Mouse (Mus musculus) E14TG2a.4 (cell line): ENCODE data around the gene Ncaph.
A peak's percentile ranks its signal among the peaks of the same experiment; 100 is the strongest.
"Not testable (repeated sequence)": the region's sequence is repeated elsewhere in the genome, so short reads cannot be mapped to it uniquely, and the experiment has no call there.

Source experiments
- H3K27me3 ChIP-seq: 2 replicates; pipeline ENCODE4 v1.6.1; 2014; ENCODE audit warnings: low read length, control low read depth; ENCODE audit not compliant: insufficient read depth
- H3K36me3 ChIP-seq: 2 replicates; pipeline ENCODE4 v1.6.1; 2014; ENCODE audit warnings: low read length, control low read depth; ENCODE audit not compliant: insufficient read depth
- H3K4me1 ChIP-seq: replicated peaks from 2 replicates; pipeline ENCODE4 v1.6.1; 2014; ENCODE audit warnings: low read depth, low read length, control low read depth
- H3K4me3 ChIP-seq: replicated peaks from 2 replicates; pipeline ENCODE4 v1.5.1; 2014; ENCODE audit warnings: mild to moderate bottlenecking, low read length
- H3K9me3 ChIP-seq: 2 replicates; pipeline ENCODE4 v1.6.1; 2014; ENCODE audit warnings: low read length, control low read depth
- CTCF ChIP-seq: conservative IDR thresholded peaks from 2 replicates; pipeline ENCODE4 v1.5.1; 2014; ENCODE audit warnings: low read length
- NANOG ChIP-seq: IDR thresholded peaks from 2 replicates; pipeline ENCODE4 v1.6.1; 2014; ENCODE audit warnings: borderline replicate concordance, low read length, mixed read lengths
- POU5F1 ChIP-seq: IDR thresholded peaks from 2 replicates; pipeline ENCODE4 v1.6.1; 2014; ENCODE audit warnings: low read length, borderline replicate concordance

Gene Ncaph

DNA sequence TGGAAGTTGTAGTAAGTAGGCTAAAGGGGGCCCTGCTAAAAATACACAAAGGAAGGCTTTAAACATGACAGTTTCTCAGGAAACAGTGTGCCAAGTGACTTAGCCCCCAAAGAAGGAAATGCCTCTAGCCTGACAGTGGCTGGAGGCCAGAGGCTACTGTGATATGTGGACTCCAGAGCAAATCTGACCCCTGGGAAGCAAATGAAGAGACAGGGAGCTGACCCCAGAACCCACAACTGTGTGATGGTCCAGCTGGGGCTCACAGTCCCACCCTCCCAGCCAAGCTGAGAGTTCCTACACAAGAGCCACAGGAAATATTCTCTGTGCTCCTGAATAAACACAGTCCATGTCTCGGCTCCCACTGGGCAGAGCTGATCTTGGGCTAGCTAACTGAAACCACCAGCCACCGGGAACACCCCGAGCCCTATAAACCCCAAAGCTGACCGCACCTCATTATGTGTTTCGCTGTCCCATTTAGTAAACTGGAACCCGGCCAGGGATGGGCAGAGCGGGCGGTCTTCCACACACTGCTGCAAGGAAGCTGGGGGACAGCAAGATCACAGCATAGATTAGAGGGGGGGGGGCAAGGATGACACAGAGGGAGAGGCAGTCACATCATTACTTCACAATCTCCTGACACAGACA lies 12.0 kb downstream of the Ncaph start:
- TF ChIP-seq CTCF: no peak
- no peak for TF ChIP-seq NANOG
- no peak for TF ChIP-seq POU5F1
- peaks cover 98% of the 10 kb centered on the region for H3K36me3 ChIP-seq
- no peaks in the 10 kb centered on the region for H3K4me1 ChIP-seq
- no peaks in the 10 kb centered on the region for H3K27me3 ChIP-seq
- H3K4me3 ChIP-seq: no peak overlapping the region
- no peaks in the 10 kb centered on the region for H3K9me3 ChIP-seq

DNA sequence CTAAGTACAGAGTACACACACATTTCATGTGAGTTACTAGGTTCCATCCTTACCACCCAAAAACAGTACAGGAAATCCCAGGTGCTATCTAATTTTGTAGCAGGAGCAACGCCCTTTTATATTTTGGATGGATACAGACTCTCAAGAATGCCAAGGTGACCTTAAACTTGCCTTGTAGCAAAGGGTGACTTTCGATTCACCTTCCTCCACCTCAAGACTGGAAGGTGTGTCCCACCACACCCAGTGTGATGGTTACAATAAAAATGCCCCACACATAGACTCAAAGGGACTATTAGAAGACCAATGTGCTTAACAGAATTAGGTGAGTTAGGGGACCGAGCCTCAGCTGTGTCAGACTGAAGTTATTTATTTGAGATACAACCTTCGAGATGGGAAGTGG lies 24.8 kb downstream of the Ncaph start:
- Histone ChIP-seq H3K4me1 (peaks cover 35% of the 10 kb centered on the region), H3K36me3 (peaks cover 100% of the 10 kb centered on the region), H3K9me3 (peaks cover 30% of the 10 kb centered on the region), H3K27me3 (no peaks in the 10 kb centered on the region), H3K4me3 (no peak overlapping the region)
- TF ChIP-seq POU5F1: no peak
- TF ChIP-seq CTCF: no peak
- no peak for TF ChIP-seq NANOG

DNA sequence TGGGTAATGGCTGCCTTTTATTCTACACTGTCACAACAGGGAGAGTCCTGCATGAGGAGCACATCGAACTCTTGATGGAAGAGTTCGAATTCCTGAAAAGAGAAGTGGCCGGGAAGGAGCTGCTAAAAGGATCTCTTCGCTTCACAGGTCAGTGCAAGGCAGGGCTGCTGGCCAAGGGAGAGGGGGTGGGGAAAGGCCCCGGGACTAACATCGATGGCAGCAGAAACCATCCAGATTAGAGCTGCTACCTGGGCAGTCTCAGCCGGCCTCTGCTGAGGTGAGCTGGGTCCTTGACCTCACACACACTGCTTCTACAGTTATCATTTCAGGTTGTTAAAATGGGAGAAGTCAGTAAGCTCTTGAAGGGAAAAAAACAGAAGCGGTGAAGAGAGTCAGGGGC lies 41.8 kb downstream of the Ncaph start:
- TF ChIP-seq POU5F1: no peak
- TF ChIP-seq NANOG: no peak
- TF ChIP-seq CTCF: no peak
- Histone ChIP-seq H3K4me3 (no peak overlapping the region), H3K36me3 (no peaks in the 10 kb centered on the region), H3K27me3 (no peaks in the 10 kb centered on the region), H3K9me3 (no peaks in the 10 kb centered on the region), H3K4me1 (peaks cover 8% of the 10 kb centered on the region; the same call in 1 of the 2 replicates)

DNA sequence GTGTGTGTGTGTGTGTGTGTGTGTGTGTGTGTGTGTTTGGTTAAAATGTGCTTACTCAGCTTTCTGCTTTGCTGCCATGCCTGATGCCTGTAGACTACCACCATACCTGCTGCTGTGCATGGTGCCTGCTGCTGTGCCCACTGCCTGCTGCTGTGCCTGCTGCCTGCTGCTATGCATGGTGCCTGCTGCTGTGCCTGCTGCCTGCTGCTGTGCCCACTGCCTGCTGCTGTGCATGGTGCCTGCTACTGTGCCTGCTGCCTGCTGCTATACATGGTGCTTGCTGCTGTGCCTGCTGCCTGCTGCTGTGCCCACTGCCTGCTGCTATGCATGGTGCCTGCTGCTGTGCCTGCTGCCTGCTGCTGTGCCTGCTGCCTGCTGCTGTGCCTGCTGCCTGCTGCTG lies 43.6 kb downstream of the Ncaph start:
- not testable (repeated sequence) for H3K27me3 ChIP-seq, H3K9me3 ChIP-seq, H3K4me1 ChIP-seq, H3K36me3 ChIP-seq, H3K4me3 ChIP-seq

DNA sequence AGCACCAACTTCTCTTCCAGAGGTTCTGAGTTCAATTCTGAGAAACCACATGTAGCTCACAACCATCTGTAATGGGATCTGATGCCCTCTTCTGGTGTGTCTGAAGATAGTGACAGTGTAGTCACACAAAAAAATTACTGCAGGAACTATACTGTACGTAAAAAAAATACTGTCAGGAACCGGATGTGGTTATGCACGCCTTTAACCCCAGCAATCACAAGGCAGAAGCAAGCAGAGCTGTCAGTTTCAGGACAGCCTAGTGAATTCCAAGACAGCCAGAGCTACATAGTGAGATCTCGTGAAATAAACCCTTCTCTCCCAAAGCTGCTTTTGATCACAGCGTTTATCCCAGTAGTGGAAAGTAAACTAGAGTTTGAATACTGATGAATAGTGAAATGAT lies 47.5 kb downstream of the Ncaph start:
- H3K27me3 ChIP-seq: no peaks in the 10 kb centered on the region
- H3K9me3 ChIP-seq: no peaks in the 10 kb centered on the region
- no peaks in the 10 kb centered on the region for H3K36me3 ChIP-seq
- H3K4me3 ChIP-seq: no peak overlapping the region
- no peaks in the 10 kb centered on the region for H3K4me1 ChIP-seq
- TF ChIP-seq CTCF (no peak), POU5F1 (no peak), NANOG (no peak)

DNA sequence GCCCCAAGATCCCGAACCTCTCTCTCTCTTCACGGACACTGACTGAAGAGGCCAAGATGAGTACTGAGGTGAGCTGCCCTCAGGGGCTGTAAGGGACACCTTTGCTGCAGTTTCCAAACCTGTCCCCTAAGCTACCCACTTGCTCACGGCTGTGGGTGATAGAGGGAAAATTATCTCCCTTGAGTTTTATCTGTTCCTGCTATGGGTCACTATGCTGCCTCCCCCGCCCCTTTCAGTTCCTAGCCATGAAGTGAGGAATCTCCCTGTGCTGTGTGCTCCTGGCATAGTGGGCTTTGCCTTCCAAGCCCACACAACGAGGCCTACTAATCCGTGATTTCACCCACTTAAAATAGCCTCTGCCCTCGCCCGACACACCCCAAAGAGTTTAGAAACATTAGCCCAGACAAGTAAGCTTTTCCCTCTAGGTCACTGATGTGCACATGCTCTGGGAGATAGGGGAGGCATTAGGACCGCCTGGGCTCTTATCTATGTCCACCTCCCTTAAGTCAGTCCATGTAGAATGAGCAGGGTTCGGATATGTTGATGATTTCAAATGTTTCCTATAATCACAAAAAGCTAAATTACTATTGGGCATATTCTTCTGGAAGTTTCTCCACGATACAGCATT lies 53.0 kb downstream of the Ncaph start:
- TF ChIP-seq CTCF: no peak
- no peak for TF ChIP-seq POU5F1
- no peak for TF ChIP-seq NANOG
- Histone ChIP-seq H3K4me1 (peaks cover 21% of the 10 kb centered on the region), H3K36me3 (no peaks in the 10 kb centered on the region), H3K4me3 (no peak overlapping the region), H3K9me3 (no peaks in the 10 kb centered on the region), H3K27me3 (no peaks in the 10 kb centered on the region)

DNA sequence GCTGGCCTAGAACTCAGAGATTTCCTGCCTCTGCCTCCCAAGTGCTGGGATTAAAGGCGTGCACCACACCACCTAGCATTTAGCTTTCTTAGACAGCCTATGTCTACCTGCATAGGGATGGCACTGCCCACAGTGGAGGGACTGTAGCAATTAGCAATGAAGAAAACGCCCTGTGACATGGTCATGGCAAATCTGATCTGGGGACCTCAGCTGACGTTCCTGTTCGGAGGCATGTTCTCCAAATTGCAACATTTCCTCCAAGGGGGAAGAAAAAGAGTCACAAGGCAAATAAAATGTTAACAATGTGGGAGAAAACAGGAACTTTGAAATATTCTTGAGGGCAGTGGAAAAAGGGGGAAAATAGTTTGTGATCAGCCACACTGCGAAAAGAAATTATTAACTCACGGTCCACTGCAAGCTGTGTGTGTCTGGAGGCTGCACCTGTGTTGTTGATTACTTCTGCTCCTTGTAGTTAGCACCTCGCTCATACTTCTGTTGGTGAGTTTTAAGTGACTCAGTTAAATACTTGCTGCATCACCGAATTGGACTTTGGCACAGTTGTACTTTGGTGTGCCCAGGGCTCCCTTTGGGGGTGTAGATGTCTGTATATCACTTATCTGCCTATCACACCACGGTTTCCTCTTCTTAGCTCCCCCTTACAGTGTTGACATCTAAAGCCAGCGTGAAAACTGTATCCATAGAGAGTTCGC lies 53.7 kb downstream of the Ncaph start:
- Histone ChIP-seq H3K9me3 (no peaks in the 10 kb centered on the region), H3K4me1 (peaks cover 21% of the 10 kb centered on the region), H3K4me3 (no peak overlapping the region), H3K27me3 (no peaks in the 10 kb centered on the region), H3K36me3 (no peaks in the 10 kb centered on the region)
- TF ChIP-seq NANOG (no peak), CTCF (no peak), POU5F1 (no peak)

DNA sequence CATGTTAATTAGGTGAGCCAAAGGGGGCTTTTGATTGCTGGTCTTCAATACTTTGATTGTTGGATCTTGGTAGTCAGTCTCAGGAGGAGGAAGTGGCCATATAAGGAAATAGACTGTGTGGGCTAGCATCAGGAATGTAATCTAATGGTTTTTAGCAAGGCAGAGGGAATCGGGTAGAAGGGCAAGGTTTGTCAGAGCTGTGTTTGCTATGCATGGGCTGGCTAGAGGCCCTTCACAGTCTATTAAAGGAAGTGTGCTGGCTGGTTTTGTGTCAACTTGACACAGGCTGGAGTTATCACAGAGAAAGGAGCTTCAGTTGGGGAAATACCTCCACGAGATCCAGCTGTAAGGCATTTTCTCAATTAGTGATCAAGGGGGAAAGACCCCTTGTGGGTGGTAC lies 54.7 kb downstream of the Ncaph start:
- H3K4me3 ChIP-seq, H3K36me3 ChIP-seq, H3K27me3 ChIP-seq, H3K9me3 ChIP-seq: not testable (repeated sequence)
- H3K4me1 ChIP-seq: peaks cover 21% of the 10 kb centered on the region

DNA sequence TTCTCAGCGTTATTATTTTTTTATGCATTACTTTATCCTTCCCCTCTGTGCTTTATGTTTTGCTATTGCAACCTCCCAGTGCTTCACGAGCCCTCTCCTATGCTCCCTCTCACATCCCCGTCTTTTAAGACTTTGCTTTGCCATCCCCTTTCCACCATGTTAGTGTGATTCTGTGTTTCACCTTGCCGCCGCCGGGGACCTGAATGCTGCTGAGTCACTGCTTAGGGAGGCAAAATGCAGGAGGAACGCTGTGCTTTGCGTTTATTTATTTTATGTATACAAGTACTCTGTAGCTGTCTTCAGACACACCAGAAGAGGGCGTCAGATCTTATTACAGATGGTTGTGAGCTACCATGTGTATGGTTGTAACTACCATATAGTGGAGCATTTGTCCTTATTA lies 56.1 kb downstream of the Ncaph start:
- no peaks in the 10 kb centered on the region for H3K27me3 ChIP-seq
- H3K36me3 ChIP-seq: no peaks in the 10 kb centered on the region
- H3K9me3 ChIP-seq: no peaks in the 10 kb centered on the region
- H3K4me3 ChIP-seq: peak overlapping the region; percentile 26
- TF ChIP-seq POU5F1 (no peak), CTCF (no peak), NANOG (no peak)
- H3K4me1 ChIP-seq: peaks cover 21% of the 10 kb centered on the region
